Mouse (Mus musculus): ENCODE measurements around the gene H2al1g. TPM values are rescaled to one million over a fixed set of nuclear protein-coding genes. Genes with fewer than 3 reads are reported as not detected.

H2al1g gene
- total and polyA plus RNA-seq, 3 experiments = not detected

DNA sequence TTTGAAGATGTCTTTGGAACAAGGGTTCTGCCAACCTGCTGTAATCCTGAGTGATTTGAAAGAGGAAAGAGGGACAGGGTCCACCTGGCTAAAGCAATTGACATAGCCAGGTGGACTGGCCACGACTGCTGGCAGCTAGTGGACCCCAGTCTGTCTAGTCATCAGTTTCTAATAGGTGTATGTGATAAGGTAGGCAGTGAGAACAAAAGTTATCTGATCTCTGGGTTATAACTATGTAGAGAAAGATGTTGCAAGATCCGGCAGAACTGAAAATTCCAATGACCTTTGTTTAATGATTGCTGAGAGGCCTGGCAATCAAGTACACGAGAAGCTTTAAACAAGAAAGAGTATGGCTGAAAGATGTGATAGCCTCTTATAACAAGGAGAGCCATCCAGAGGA lies 44.9 kb upstream of the H2al1g start:
- H3K4me1 ChIP-seq (ENCODE audit: control insufficient read depth in 1 of 2, insufficient read depth in 2 of 2, low read length in 2 of 2) = no peaks in the 10 kb centered on the region
- no peak for DNase-seq (ENCODE audit: low read depth, low spot score)
- no peak overlapping the region for H3K27ac ChIP-seq (ENCODE audit: control insufficient read depth, low read depth, low read length)
- H3K79me2 ChIP-seq (ENCODE audit: control insufficient read depth, insufficient read depth, low read length, poor library complexity) = no peaks in the 10 kb centered on the region
- H3K4me3 ChIP-seq (ENCODE audit: control insufficient read depth in 1 of 2, insufficient read depth in 1 of 2, low read depth in 2 of 2, low read length in 2 of 2) = no peak overlapping the region
- no peaks in the 10 kb centered on the region for H3K36me3 ChIP-seq (ENCODE audit: control insufficient read depth in 1 of 2, insufficient read depth in 2 of 2, low read length in 2 of 2)
- TF ChIP-seq HCFC1 (IDR thresholded peaks at IDR 0.05; ENCODE audit: low read depth, low read length) (no peak), USF2 (IDR thresholded peaks at IDR 0.05; ENCODE audit: borderline replicate concordance in 1 of 2, insufficient read depth in 1 of 2, low read depth in 1 of 2, low read length in 2 of 2) (no peak), MYC (IDR thresholded peaks at IDR 0.05; ENCODE audit: low read depth, low read length) (no peak), TBP (IDR thresholded peaks at IDR 0.05; ENCODE audit: low read depth, low read length) (no peak), BHLHE40 (IDR thresholded peaks at IDR 0.05; ENCODE audit: borderline replicate concordance, low read depth, low read length) (no peak), CHD2 (IDR thresholded peaks at IDR 0.05; ENCODE audit: low read length) (no peak), RCOR1 (IDR thresholded peaks at IDR 0.05; ENCODE audit: low read depth, low read length) (no peak), ZMIZ1 (IDR thresholded peaks at IDR 0.05; ENCODE audit: low read depth, low read length) (no peak), JUND (IDR thresholded peaks at IDR 0.05; ENCODE audit: low read depth, low read length) (no peak), GABPA (IDR thresholded peaks at IDR 0.05; ENCODE audit: low read depth, low read length) (no peak), UBTF (IDR thresholded peaks at IDR 0.05; ENCODE audit: borderline replicate concordance, insufficient read depth, low read depth, low read length) (no peak), SMC3 (IDR thresholded peaks at IDR 0.05; ENCODE audit: low read depth, low read length) (no peak), MAFK (IDR thresholded peaks at IDR 0.05; ENCODE audit: borderline replicate concordance, low read depth, low read length) (no peak), MEF2A (IDR thresholded peaks at IDR 0.05; ENCODE audit: extremely low read depth, insufficient replicate concordance, low read depth, low read length, poor library complexity, severe bottlenecking) (no peak), ELF1 (IDR thresholded peaks at IDR 0.05; ENCODE audit: low read depth, low read length) (no peak), POLR2AphosphoS5 (IDR thresholded peaks at IDR 0.05; ENCODE audit: borderline replicate concordance, low read depth, low read length) (no peak), TCF12 (IDR thresholded peaks at IDR 0.05; ENCODE audit: low read depth, low read length) (no peak), USF1 (IDR thresholded peaks at IDR 0.05; ENCODE audit: low read depth, low read length) (no peak), ETS1 (IDR thresholded peaks at IDR 0.05; ENCODE audit: low read depth, low read length) (no peak)
- no peaks in the 10 kb centered on the region for H3K9me3 ChIP-seq (replicated peaks; ENCODE audit: insufficient read depth, low read length)
- H3K9ac ChIP-seq (ENCODE audit: control insufficient read depth, low read depth, low read length, poor library complexity, severe bottlenecking) = no peak overlapping the region
- no peaks in the 10 kb centered on the region for H3K27me3 ChIP-seq (ENCODE audit: control insufficient read depth in 1 of 2, insufficient read depth in 2 of 2, low read length in 2 of 2)

DNA sequence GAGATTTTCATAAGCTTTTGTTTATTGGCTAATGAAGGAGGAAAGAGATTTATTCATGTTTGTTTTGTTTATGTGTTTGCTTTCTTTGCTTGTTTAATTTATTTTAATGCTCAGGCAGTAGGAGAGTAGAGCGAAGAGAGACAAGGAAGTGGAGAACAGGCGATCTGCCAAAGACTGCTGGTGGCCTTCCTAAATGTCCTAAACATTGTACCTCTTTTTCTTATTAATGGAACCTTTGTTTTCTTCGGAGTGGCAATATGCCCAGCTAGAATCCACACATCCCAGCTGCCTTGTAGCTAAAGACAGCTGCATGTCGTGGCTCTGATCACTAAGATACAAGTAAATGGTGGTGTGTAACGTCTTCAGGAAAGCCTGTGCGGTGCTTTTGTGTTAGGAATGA lies 41.0 kb upstream of the H2al1g start:
- no peaks in the 10 kb centered on the region for H3K9me3 ChIP-seq (replicated peaks; ENCODE audit: insufficient read depth, low read length)
- no peak for DNase-seq (ENCODE audit: low read depth, low spot score)
- no peaks in the 10 kb centered on the region for H3K36me3 ChIP-seq (ENCODE audit: control insufficient read depth in 1 of 2, insufficient read depth in 2 of 2, low read length in 2 of 2)
- no peak overlapping the region for H3K4me3 ChIP-seq (ENCODE audit: control insufficient read depth in 1 of 2, insufficient read depth in 1 of 2, low read depth in 2 of 2, low read length in 2 of 2)
- TF ChIP-seq GABPA (IDR thresholded peaks at IDR 0.05; ENCODE audit: low read depth, low read length) (no peak), MYB (IDR thresholded peaks at IDR 0.05; ENCODE audit: low read depth, low read length) (no peak), USF2 (IDR thresholded peaks at IDR 0.05; ENCODE audit: borderline replicate concordance in 1 of 2, insufficient read depth in 1 of 2, low read depth in 1 of 2, low read length in 2 of 2) (no peak), ZMIZ1 (IDR thresholded peaks at IDR 0.05; ENCODE audit: low read depth, low read length) (no peak), MAX (IDR thresholded peaks at IDR 0.05; ENCODE audit: low read length) (no peak), ZC3H11A (IDR thresholded peaks at IDR 0.05; ENCODE audit: low read depth, low read length) (no peak), TBP (IDR thresholded peaks at IDR 0.05; ENCODE audit: low read depth, low read length) (no peak), MAFK (IDR thresholded peaks at IDR 0.05; ENCODE audit: borderline replicate concordance, low read depth, low read length) (no peak), CHD1 (IDR thresholded peaks at IDR 0.05; ENCODE audit: low read depth, low read length) (no peak), MAZ (IDR thresholded peaks at IDR 0.05; ENCODE audit: low read depth, low read length) (no peak), E2F4 (IDR thresholded peaks at IDR 0.05; ENCODE audit: borderline replicate concordance, low read depth, low read length) (no peak), POLR2AphosphoS5 (IDR thresholded peaks at IDR 0.05; ENCODE audit: borderline replicate concordance, low read depth, low read length) (no peak), RCOR1 (IDR thresholded peaks at IDR 0.05; ENCODE audit: low read depth, low read length) (no peak), KAT2A (conservative IDR thresholded peaks at IDR 0.05; ENCODE audit: low read depth, low read length) (no peak)
- no peaks in the 10 kb centered on the region for H3K27me3 ChIP-seq (ENCODE audit: control insufficient read depth in 1 of 2, insufficient read depth in 2 of 2, low read length in 2 of 2)
- no peak overlapping the region for H3K27ac ChIP-seq (ENCODE audit: control insufficient read depth, low read depth, low read length)
- no peaks in the 10 kb centered on the region for H3K79me2 ChIP-seq (ENCODE audit: control insufficient read depth, insufficient read depth, low read length, poor library complexity)
- no peak overlapping the region for H3K9ac ChIP-seq (ENCODE audit: control insufficient read depth, low read depth, low read length, poor library complexity, severe bottlenecking)
- no peaks in the 10 kb centered on the region for H3K4me1 ChIP-seq (ENCODE audit: control insufficient read depth in 1 of 2, insufficient read depth in 2 of 2, low read length in 2 of 2)

Measured in MEL (cell line).